Mouse (Mus musculus): ENCODE results near the gene Ccdc86. TPM values are rescaled to one million over a fixed set of nuclear protein-coding genes. Genes with fewer than 3 reads are reported as not detected.

Gene Ccdc86
- polyA plus RNA-seq, 1 experiment: 6.2 TPM

DNA sequence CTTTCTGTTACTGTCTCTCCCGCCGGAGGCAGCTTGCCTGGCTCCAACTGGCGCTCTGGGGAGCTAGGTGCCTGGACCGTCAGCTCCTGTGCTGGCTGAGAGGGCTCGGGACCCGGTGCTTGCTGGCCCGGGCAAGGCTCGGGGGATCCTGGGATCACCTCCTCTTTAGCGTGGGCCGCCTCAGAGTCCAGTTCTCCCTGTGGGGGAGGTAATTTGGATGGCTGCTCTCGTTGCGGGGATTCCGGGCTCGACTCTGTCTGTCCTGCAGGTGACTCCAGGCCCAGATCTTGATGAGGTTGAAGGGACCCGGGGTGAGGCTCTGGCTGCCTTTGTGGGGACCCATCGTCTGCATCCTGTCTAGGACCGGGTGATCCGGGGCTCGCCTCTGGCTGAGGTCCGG is 650 bp downstream of the Ccdc86 start:
- DNase-seq (ENCODE audit: low read depth): no peak
- TF ChIP-seq POLR2A (IDR thresholded peaks at IDR 0.05; ENCODE audit: borderline replicate concordance, extremely low read depth, insufficient read depth, insufficient read length, poor library complexity, severe bottlenecking) (no peak), CTCF (IDR thresholded peaks at IDR 0.05; ENCODE audit: borderline replicate concordance, extremely low read depth, insufficient read depth, insufficient read length) (no peak)

DNA sequence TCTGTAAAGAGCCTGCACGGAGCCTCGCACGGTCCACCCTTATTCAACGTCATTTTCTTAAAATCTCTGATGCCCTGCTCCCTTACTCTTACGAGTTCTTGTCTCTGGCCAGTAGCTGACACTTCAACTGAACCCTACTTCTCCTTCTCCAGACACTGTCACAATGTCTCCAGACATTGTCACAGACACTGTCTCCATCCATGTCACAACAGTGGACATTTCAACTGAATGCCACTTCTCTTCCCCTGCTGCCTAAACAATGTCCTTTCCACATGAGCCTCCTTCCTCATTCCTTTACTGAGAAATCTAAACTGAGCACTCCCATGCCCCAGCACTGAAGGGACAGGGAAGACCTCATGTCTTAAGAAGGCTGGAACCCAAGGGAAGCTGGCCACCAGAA is 1.8 kb downstream of the Ccdc86 start:
- no peak for TF ChIP-seq CTCF (IDR thresholded peaks at IDR 0.05; ENCODE audit: borderline replicate concordance, extremely low read depth, insufficient read depth, insufficient read length)
- TF ChIP-seq POLR2A (IDR thresholded peaks at IDR 0.05; ENCODE audit: borderline replicate concordance, extremely low read depth, insufficient read depth, insufficient read length, poor library complexity, severe bottlenecking): no peak
- no peak for DNase-seq (ENCODE audit: low read depth)

DNA sequence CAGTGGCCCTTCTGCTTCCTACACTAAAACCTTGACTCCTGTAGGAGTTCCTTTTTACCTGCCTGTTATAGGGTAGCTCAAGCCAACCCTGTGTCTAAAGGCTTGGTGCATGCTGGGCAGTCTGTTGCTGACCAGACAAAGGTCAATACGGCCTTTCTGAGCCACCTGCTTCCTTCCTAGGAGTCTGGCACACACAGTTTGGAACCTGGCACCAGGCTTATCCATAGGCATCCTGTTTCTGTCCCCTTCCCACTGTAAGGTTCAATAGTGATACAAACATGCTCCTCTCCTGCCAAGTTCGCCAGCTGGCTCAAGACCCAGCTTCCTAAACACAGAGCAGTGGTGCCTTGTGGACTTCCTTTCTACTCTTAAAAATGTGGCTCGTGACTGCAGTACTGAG is 2.6 kb downstream of the Ccdc86 start:
- no peak for DNase-seq (ENCODE audit: low read depth)
- TF ChIP-seq POLR2A (IDR thresholded peaks at IDR 0.05; ENCODE audit: borderline replicate concordance, extremely low read depth, insufficient read depth, insufficient read length, poor library complexity, severe bottlenecking) (no peak), CTCF (IDR thresholded peaks at IDR 0.05; ENCODE audit: borderline replicate concordance, extremely low read depth, insufficient read depth, insufficient read length) (no peak)

DNA sequence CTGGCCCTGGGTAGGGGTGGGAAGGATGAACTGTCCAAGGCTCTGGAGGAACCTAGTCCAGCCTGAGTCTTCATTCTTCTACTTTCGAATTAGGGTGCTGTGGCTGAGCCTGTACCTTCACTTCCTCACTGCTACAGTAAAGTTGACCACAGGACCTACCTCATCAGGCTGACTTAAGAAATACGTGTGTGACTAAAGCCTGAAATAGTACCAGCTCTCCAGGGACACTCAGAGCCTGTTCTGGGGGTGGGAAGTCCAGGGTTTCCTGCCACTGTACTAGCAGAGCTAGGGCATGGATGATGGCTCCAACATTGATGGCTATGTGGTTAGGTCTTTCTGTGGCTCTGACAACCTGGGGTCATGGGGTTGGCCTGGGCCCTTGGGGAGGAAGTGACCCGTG is 5.1 kb downstream of the Ccdc86 start:
- TF ChIP-seq CTCF (IDR thresholded peaks at IDR 0.05; ENCODE audit: borderline replicate concordance, extremely low read depth, insufficient read depth, insufficient read length): no peak
- TF ChIP-seq POLR2A (IDR thresholded peaks at IDR 0.05; ENCODE audit: borderline replicate concordance, extremely low read depth, insufficient read depth, insufficient read length, poor library complexity, severe bottlenecking): no peak
- no peak for DNase-seq (ENCODE audit: low read depth)

GRCm38 (mm10) chr19:10940801-10941457 is 8.1 kb downstream of the Ccdc86 start:
- DNase-seq (ENCODE audit: low read depth): peak; percentile 79
- TF ChIP-seq CTCF (IDR thresholded peaks at IDR 0.05; ENCODE audit: borderline replicate concordance, extremely low read depth, insufficient read depth, insufficient read length): no peak
- TF ChIP-seq POLR2A (IDR thresholded peaks at IDR 0.05; ENCODE audit: borderline replicate concordance, extremely low read depth, insufficient read depth, insufficient read length, poor library complexity, severe bottlenecking): no peak

DNA sequence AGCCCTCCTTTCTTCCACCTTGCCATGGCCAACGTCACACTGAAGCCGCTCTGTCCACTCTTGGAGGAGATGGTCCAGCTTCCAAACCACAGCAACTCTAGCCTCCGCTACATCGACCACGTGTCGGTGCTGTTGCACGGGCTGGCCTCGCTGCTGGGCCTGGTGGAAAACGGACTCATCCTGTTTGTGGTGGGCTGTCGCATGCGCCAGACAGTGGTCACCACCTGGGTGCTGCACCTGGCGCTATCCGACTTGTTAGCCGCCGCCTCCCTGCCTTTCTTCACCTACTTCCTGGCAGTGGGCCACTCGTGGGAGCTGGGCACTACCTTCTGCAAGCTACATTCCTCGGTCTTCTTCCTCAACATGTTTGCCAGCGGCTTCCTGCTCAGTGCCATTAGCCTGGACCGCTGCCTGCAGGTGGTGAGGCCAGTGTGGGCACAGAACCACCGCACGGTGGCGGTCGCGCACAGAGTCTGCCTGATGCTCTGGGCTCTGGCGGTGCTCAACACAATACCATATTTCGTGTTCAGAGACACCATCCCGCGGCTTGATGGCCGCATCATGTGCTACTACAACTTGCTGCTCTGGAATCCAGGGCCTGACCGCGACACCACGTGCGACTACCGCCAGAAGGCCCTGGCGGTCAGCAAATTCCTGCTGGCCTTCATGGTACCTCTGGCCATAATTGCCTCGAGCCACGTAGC is 8.8 kb downstream of the Ccdc86 start:
- TF ChIP-seq POLR2A (IDR thresholded peaks at IDR 0.05; ENCODE audit: borderline replicate concordance, extremely low read depth, insufficient read depth, insufficient read length, poor library complexity, severe bottlenecking) (peak; percentile 40; the same call in 1 of the 2 replicates), CTCF (IDR thresholded peaks at IDR 0.05; ENCODE audit: borderline replicate concordance, extremely low read depth, insufficient read depth, insufficient read length) (peak; percentile 91)

DNA sequence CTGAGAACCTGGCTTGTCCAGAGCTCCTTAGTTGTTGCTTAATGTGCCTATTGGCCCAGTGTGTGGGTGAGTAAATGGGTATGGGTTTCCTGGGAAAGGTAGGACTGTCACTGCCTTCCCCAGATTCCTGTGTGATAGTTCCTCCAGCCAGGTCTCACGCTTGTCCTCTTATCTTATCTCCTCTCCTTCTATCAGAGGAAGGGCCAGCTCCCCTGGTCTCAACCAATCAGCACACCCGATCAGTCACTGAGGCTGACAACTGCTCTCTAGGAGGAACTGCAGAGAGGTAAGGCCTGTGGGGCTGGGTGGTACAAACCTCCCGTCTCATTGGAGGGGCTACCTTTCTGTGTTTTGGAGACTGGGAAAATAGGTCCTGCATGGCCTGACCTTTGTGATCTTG is 10.3 kb downstream of the Ccdc86 start:
- no peak for DNase-seq (ENCODE audit: low read depth)
- TF ChIP-seq POLR2A (IDR thresholded peaks at IDR 0.05; ENCODE audit: borderline replicate concordance, extremely low read depth, insufficient read depth, insufficient read length, poor library complexity, severe bottlenecking) (no peak), CTCF (IDR thresholded peaks at IDR 0.05; ENCODE audit: borderline replicate concordance, extremely low read depth, insufficient read depth, insufficient read length) (no peak)

More for the DNA sequence above, 8.8 kb downstream of the Ccdc86 start:
- peak; percentile 92 for DNase-seq (ENCODE audit: low read depth)

DNA sequence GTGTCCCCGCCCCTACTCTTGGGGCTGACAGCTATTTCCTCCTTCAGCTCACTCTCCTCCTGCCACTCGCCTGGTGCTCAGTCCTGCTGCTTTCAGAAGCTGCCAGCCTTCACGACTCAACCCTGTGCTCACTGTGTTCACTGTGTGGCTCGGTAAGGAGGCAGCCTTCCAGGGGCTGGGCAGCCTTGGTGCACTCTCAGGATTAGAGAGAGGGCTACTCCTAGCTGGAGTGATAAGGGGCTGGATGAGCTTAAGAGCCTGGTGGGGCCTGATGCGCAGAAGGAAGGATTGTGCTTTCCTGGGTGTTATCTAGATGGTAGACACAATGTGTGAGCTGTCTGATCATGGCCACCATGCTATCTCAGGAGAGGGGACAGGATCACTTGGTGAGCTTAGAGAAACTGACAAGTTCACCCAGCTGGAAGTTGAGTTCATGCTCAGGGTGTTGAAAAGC is 11.9 kb downstream of the Ccdc86 start, which contains the start of gene Ptgdr2:
TSS of gene Ptgdr2 (plus strand) at position 51 of the 454 bp plus-strand sequence.
- DNase-seq (ENCODE audit: low read depth): no peak
- TF ChIP-seq POLR2A (IDR thresholded peaks at IDR 0.05; ENCODE audit: borderline replicate concordance, extremely low read depth, insufficient read depth, insufficient read length, poor library complexity, severe bottlenecking): no peak
- TF ChIP-seq CTCF (IDR thresholded peaks at IDR 0.05; ENCODE audit: borderline replicate concordance, extremely low read depth, insufficient read depth, insufficient read length): no peak

- no peak for DNase-seq (ENCODE audit: low read depth)
- no peak for TF ChIP-seq POLR2A (IDR thresholded peaks at IDR 0.05; ENCODE audit: borderline replicate concordance, extremely low read depth, insufficient read depth, insufficient read length, poor library complexity, severe bottlenecking)
- TF ChIP-seq CTCF (IDR thresholded peaks at IDR 0.05; ENCODE audit: borderline replicate concordance, extremely low read depth, insufficient read depth, insufficient read length): peak; percentile 0; the same call in 1 of the 2 replicates
Observed at GRCm38 (mm10) chr19:10936077-10936476, 13.0 kb downstream of the Ccdc86 start.

DNA sequence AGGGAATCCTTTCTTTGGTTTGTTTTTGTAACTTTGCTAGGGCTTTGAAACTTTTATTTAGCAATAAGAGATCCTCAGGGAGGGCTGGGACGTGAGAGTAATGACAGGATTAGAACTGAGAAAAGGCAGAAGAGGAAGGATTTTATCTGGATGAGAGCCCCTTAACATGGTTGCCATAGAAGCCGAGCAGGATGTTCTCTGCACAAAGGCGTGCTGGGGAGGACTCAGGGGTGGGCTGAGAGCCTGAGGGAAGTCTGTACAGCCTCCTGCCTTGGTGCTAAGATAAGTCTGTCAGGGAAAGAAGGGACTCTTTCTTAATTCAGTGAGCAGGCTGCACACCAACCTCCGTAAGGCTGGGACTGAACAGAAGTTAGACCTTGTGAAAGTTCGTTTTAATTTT is 14.0 kb downstream of the Ccdc86 start:
- TF ChIP-seq CTCF (IDR thresholded peaks at IDR 0.05; ENCODE audit: borderline replicate concordance, extremely low read depth, insufficient read depth, insufficient read length) (no peak), POLR2A (IDR thresholded peaks at IDR 0.05; ENCODE audit: borderline replicate concordance, extremely low read depth, insufficient read depth, insufficient read length, poor library complexity, severe bottlenecking) (no peak)
- DNase-seq (ENCODE audit: low read depth): no peak

GRCm38 (mm10) chr19:10930641-10931040 is 18.4 kb downstream of the Ccdc86 start:
- no peak for DNase-seq (ENCODE audit: low read depth)
- TF ChIP-seq CTCF (IDR thresholded peaks at IDR 0.05; ENCODE audit: borderline replicate concordance, extremely low read depth, insufficient read depth, insufficient read length) (no peak), POLR2A (IDR thresholded peaks at IDR 0.05; ENCODE audit: borderline replicate concordance, extremely low read depth, insufficient read depth, insufficient read length, poor library complexity, severe bottlenecking) (no peak)

Measured in brain, embryonic 14.5 days (tissue).